Mouse (Mus musculus) MEL (cell line): ENCODE measurements at regions not wholly inside any gene's neighbourhood (a gene's known extent, or its start where the extent isn't known, plus 50 kb on each side); places are given as distances from the start of the nearest gene placed in this dataset.

ENCODE experiments used
- DNase-seq: peaks from one replicate; pipeline ENCODE4 v3.0.0; 2011; ENCODE audit warnings: low read depth, low spot score
- H3K27ac ChIP-seq: 2 replicates; pipeline ENCODE4 v1.5.1; 2012; ENCODE audit warnings: low read depth, mild to moderate bottlenecking, control low read depth, low read length, moderate library complexity; ENCODE audit not compliant: control insufficient read depth
- H3K27me3 ChIP-seq, 2 experiments: fragments of 150-350 bp in 1 of 2; sonication (generic) in 1 of 2; 2 replicates each; pipeline ENCODE4 v1.6.1; 2012; ENCODE audit warnings: low read length in 2 of 2, mild to moderate bottlenecking in 2 of 2, improper control_type of control experiment in 1 of 2, moderate library complexity in 1 of 2; ENCODE audit not compliant: insufficient read depth in 2 of 2, control insufficient read depth in 1 of 2
- H3K36me3 ChIP-seq, 2 experiments: 2 replicates each; pipeline ENCODE4 v1.6.1; 2012 to 2014; ENCODE audit warnings: low read length in 2 of 2, improper control_type of control experiment in 1 of 2, inconsistent platforms in 1 of 2, mild to moderate bottlenecking in 1 of 2; ENCODE audit not compliant: insufficient read depth in 2 of 2, control insufficient read depth in 1 of 2
- H3K4me1 ChIP-seq, 2 experiments: fragments of 150-350 bp in 1 of 2; sonication (generic) in 1 of 2; 2 replicates each; pipeline ENCODE4 v1.6.1; 2012; ENCODE audit warnings: low read length in 2 of 2, improper control_type of control experiment in 1 of 2, mild to moderate bottlenecking in 1 of 2; ENCODE audit not compliant: insufficient read depth in 2 of 2, control insufficient read depth in 1 of 2
- H3K4me3 ChIP-seq, 2 experiments: fragments of 150-350 bp in 1 of 2; sonication (generic) in 1 of 2; 2 replicates each; pipeline ENCODE4 v1.5.1; 2012; ENCODE audit warnings: low read depth in 2 of 2, low read length in 2 of 2, mild to moderate bottlenecking in 2 of 2, moderate library complexity in 2 of 2, control low read depth in 1 of 2, improper control_type of control experiment in 1 of 2; ENCODE audit not compliant: control insufficient read depth in 1 of 2, insufficient read depth in 1 of 2
- H3K79me2 ChIP-seq: 2 replicates; pipeline ENCODE4 v1.6.1; 2012; ENCODE audit warnings: mild to moderate bottlenecking, low read length, moderate library complexity; ENCODE audit not compliant: control insufficient read depth, poor library complexity, insufficient read depth
- H3K9ac ChIP-seq: 2 replicates; pipeline ENCODE4 v1.6.1; 2012; ENCODE audit warnings: low read depth, mild to moderate bottlenecking, control low read depth, low read length, moderate library complexity; ENCODE audit not compliant: control insufficient read depth, poor library complexity, severe bottlenecking
- H3K9me3 ChIP-seq: fragments of 150-350 bp; sonication (generic); replicated peaks from 2 replicates; pipeline ENCODE4 v1.6.1; 2012; ENCODE audit warnings: mild to moderate bottlenecking, low read length, improper control_type of control experiment, moderate library complexity; ENCODE audit not compliant: insufficient read depth
- CTCF ChIP-seq, 3 experiments: IDR thresholded peaks in 2 of 3; conservative IDR thresholded peaks in 1 of 3; 2 replicates each; pipeline ENCODE4 v1.5.1; 2011 to 2012; ENCODE audit warnings: low read length in 3 of 3, low read depth in 2 of 3, mild to moderate bottlenecking in 2 of 3, improper control_type of control experiment in 1 of 3, inconsistent platforms in 1 of 3, mixed read lengths in 1 of 3, moderate library complexity in 1 of 3; ENCODE audit not compliant: control insufficient read depth in 1 of 3, insufficient read depth in 1 of 3, poor library complexity in 1 of 3, severe bottlenecking in 1 of 3
- HCFC1 ChIP-seq: IDR thresholded peaks from 2 replicates; pipeline ENCODE4 v1.6.1; 2012; ENCODE audit warnings: low read depth, mild to moderate bottlenecking, inconsistent platforms, low read length, improper control_type of control experiment, moderate library complexity
- JUND ChIP-seq: IDR thresholded peaks from 2 replicates; pipeline ENCODE4 v1.6.1; 2011; ENCODE audit warnings: low read depth, mild to moderate bottlenecking, improper control_type of control experiment, low read length
- MAX ChIP-seq: IDR thresholded peaks from 2 replicates; pipeline ENCODE4 v1.6.1; 2011; ENCODE audit warnings: low read length, improper control_type of control experiment
- MAZ ChIP-seq: IDR thresholded peaks from 2 replicates; pipeline ENCODE4 v1.6.1; 2012; ENCODE audit warnings: low read depth, mild to moderate bottlenecking, inconsistent platforms, low read length, improper control_type of control experiment
- MYC ChIP-seq: IDR thresholded peaks from 2 replicates; pipeline ENCODE4 v1.6.1; 2011; ENCODE audit warnings: low read depth, mild to moderate bottlenecking, low read length, improper control_type of control experiment, moderate library complexity
- NELFE ChIP-seq: IDR thresholded peaks from 2 replicates; pipeline ENCODE4 v1.6.1; 2011; ENCODE audit warnings: low read depth, low read length, improper control_type of control experiment
- POLR2A ChIP-seq, 2 experiments: IDR thresholded peaks; 2 replicates each; pipeline ENCODE4 v1.6.1; 2011 to 2012; ENCODE audit warnings: low read length in 2 of 2, mild to moderate bottlenecking in 2 of 2, control low read depth in 1 of 2, improper control_type of control experiment in 1 of 2, low read depth in 1 of 2, moderate library complexity in 1 of 2; ENCODE audit not compliant: control insufficient read depth in 1 of 2, insufficient read depth in 1 of 2, poor library complexity in 1 of 2
- POLR2AphosphoS2 ChIP-seq: IDR thresholded peaks from 2 replicates; pipeline ENCODE4 v1.6.1; 2011; ENCODE audit warnings: low read length, improper control_type of control experiment
- RAD21 ChIP-seq: IDR thresholded peaks from 2 replicates; pipeline ENCODE4 v1.6.1; 2011; ENCODE audit warnings: mild to moderate bottlenecking, low read depth, low read length, improper control_type of control experiment
- TCF12 ChIP-seq: IDR thresholded peaks from 2 replicates; pipeline ENCODE4 v1.6.1; 2014; ENCODE audit warnings: low read depth, mild to moderate bottlenecking, inconsistent platforms, low read length, improper control_type of control experiment, moderate library complexity
- UBTF ChIP-seq: IDR thresholded peaks from 2 replicates; pipeline ENCODE4 v1.6.1; 2012; ENCODE audit warnings: low read depth, mild to moderate bottlenecking, inconsistent platforms, low read length, improper control_type of control experiment, moderate library complexity, borderline replicate concordance; ENCODE audit not compliant: insufficient read depth
- USF2 ChIP-seq, 2 experiments: IDR thresholded peaks; 2 replicates each; pipeline ENCODE4 v1.6.1; 2011 to 2012; ENCODE audit warnings: improper control_type of control experiment in 2 of 2, low read length in 2 of 2, borderline replicate concordance in 1 of 2, inconsistent platforms in 1 of 2, low read depth in 1 of 2, mild to moderate bottlenecking in 1 of 2; ENCODE audit not compliant: insufficient read depth in 1 of 2
- ZMIZ1 ChIP-seq: IDR thresholded peaks from 2 replicates; pipeline ENCODE4 v1.6.1; 2012; ENCODE audit warnings: low read depth, mild to moderate bottlenecking, inconsistent platforms, low read length, improper control_type of control experiment, moderate library complexity

DNA sequence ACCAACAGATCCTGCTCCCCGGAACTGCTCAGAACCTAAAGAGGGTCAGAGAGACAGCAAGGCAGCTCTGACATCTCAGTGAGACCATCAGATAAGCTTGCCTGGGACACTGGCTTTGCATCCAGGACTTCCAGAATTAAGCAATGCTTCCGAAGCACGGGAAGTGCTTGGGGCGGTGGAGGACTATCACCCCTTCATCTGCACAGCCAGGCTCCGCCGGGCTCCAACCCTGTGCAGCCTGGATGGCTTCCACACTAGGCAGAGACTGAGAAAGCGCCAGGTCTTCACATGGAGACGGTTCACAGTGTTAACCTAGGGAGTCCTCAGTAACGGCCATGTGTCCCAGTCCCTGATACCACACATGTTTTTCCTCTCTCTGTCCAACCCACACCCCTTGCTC is 69.3 kb downstream of the Sox9 start:
- no peak for TF ChIP-seq UBTF
- no peak for TF ChIP-seq ZMIZ1
- no peak for TF ChIP-seq MYC
- no peak for TF ChIP-seq POLR2A (IDR thresholded peaks at IDR 0.05; ENCODE audit: control insufficient read depth in 1 of 2, insufficient read depth in 1 of 2, low read depth in 1 of 2, low read length in 2 of 2, poor library complexity in 1 of 2)
- TF ChIP-seq USF2 (IDR thresholded peaks at IDR 0.05; ENCODE audit: borderline replicate concordance in 1 of 2, insufficient read depth in 1 of 2, low read depth in 1 of 2, low read length in 2 of 2), result no peak
- no peak for TF ChIP-seq HCFC1
- TF ChIP-seq MAZ, result no peak
- no peak for TF ChIP-seq MAX
- no peak for TF ChIP-seq NELFE
- TF ChIP-seq RAD21, result no peak
- TF ChIP-seq TCF12, result no peak
- TF ChIP-seq, all 39 proteins: peak for 0
- Histone ChIP-seq H3K9me3 (no peaks in the 10 kb centered on the region), H3K4me3 (no peak overlapping the region), H3K4me1 (no peaks in the 10 kb centered on the region), H3K27ac (no peak overlapping the region), H3K36me3 (no peaks in the 10 kb centered on the region), H3K27me3 (no peaks in the 10 kb centered on the region), H3K9ac (no peak overlapping the region), H3K79me2 (no peaks in the 10 kb centered on the region)
- no peak for DNase-seq

DNA sequence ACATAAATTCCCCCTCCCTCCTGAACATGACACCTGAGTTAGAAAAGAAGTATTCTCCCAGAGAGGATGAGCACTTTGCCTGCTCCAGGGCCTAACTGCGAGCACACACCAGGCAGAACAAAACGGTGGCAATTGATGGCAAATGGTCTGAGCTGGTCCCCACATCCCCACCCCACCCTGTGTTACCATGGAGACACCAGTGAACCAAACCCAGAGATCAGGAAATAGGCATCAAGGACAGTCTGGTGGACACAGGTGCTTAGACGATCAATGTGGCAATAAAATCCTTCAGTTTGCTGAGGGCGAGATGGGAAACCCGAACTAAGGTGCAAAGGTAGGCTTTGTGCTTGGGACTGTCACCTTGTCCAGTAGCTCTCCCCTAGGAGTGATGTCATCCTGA is 74.0 kb downstream of the Sox9 start:
- Histone ChIP-seq H3K27me3 (no peaks in the 10 kb centered on the region), H3K9me3 (no peaks in the 10 kb centered on the region)

DNA sequence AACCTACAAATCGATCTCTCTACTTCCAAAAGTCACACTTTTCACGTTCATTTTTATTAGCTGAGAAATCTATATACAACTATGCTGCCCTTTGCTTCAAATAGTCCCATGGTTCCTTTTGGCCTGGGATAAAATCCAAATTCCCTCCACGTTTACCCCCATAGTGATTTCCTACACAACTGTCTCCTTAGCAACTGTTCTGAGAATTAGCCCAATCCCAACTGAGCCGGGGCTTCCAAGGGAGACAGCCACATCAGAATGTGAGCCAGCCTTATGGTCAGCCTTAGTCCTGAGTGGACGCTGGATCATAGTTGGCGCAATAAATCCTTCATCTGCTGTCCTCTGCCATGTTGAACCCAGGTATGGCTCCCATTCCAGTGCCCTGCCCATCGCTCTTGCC is 77.3 kb downstream of the Sox9 start:
- TF ChIP-seq CTCF (IDR thresholded peaks at IDR 0.05 in 2 of 3, conservative IDR thresholded peaks at IDR 0.05 in 1 of 3; ENCODE audit: control insufficient read depth in 1 of 3, insufficient read depth in 1 of 3, low read depth in 2 of 3, low read length in 3 of 3, poor library complexity in 1 of 3, severe bottlenecking in 1 of 3), result no peak
- no peak for TF ChIP-seq UBTF
- TF ChIP-seq POLR2AphosphoS2, result no peak
- no peak for DNase-seq
- no peaks in the 10 kb centered on the region for H3K9me3 ChIP-seq

More for the DNA sequence above, 74.0 kb downstream of the Sox9 start:
- Histone ChIP-seq H3K4me1 (no peaks in the 10 kb centered on the region), H3K27ac (no peak overlapping the region), H3K9ac (no peak overlapping the region), H3K36me3 (no peaks in the 10 kb centered on the region), H3K79me2 (no peaks in the 10 kb centered on the region), H3K4me3 (no peak overlapping the region)
- no peak for DNase-seq
- no peak for TF ChIP-seq CTCF (IDR thresholded peaks at IDR 0.05 in 2 of 3, conservative IDR thresholded peaks at IDR 0.05 in 1 of 3; ENCODE audit: control insufficient read depth in 1 of 3, insufficient read depth in 1 of 3, low read depth in 2 of 3, low read length in 3 of 3, poor library complexity in 1 of 3, severe bottlenecking in 1 of 3)
- TF ChIP-seq JUND, result no peak

More for the DNA sequence above, 77.3 kb downstream of the Sox9 start:
- H3K4me3 ChIP-seq, result no peak overlapping the region
- no peaks in the 10 kb centered on the region for H3K4me1 ChIP-seq
- no peak overlapping the region for H3K27ac ChIP-seq
- H3K9ac ChIP-seq, result no peak overlapping the region
- H3K79me2 ChIP-seq, result no peaks in the 10 kb centered on the region
- H3K27me3 ChIP-seq, result no peaks in the 10 kb centered on the region
- no peaks in the 10 kb centered on the region for H3K36me3 ChIP-seq
